Mouse (Mus musculus): ENCODE measurements at regions not wholly inside any gene's neighbourhood (a gene's known extent, or its start where the extent isn't known, plus 50 kb on each side); places are given as distances from the start of the nearest gene placed in this dataset.

DNA sequence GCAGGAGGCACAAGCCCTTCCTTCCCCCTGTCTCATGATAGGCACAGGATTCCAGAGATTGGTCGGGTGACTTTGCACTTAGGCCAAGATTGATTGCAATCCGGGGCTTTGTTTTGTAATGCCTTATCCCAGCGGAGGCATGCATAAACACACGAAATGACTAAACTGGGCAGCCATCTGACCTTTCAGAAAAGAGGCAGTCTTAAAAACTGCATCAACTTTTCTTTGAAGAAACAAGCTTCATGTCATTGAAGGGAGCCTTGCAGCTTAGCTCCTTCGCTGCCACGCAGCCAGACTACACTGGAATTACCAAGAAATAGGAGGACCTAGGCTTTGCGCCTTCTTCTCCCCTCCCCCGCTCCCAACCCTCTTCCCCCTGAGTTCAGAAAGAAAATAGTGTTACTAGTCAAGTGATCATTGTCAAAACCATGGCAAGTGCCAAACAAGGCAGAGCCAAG, 67.7 kb upstream of the BC052040 start:
- DNase-seq (ENCODE audit: extremely low spot score): peak; percentile 74

- peak; percentile 72 for DNase-seq (ENCODE audit: extremely low spot score)
These were observed 66.6 kb upstream of the BC052040 start for GRCm38 (mm10) chr2:115514831-115515428.

DNA sequence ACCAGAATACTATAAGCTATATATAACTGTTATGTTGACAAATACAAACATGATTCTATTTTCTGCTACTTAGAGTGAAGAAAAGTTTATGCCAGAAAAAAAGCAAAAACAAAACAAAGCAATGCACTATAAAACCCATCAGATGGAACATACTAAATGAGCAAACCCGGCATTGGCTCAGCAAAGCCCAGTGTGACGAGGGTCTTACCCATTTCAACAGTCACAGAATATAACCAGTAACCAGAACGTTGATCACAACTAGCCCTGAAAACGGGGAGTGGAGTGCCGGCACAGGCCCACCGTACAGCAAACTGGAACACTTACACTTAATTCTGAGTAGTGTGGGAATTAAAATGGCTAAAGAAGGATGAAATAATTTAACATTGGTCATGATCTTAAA, 66.0 kb upstream of the BC052040 start:
- no peak for DNase-seq (ENCODE audit: extremely low spot score)

DNA sequence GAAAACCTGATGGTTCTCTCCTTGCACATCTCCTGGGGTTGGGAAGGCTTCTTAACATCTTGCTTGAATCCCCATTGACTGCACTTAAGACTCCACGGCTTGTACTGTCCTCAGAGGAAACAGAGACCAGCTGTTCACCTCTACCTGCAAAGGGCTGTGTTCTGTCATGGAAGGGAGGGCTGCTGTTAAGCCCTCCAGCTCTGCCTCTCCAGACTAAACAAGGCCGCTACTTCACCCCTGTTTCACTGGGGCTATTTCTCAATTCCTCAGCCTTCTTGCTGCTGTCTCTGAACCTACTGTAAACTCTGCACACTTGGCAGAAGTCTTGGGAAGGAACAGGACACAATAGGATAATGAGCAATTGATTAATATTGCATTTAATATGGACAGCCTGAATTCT, 64.7 kb upstream of the BC052040 start:
- DNase-seq (ENCODE audit: extremely low spot score): no peak

DNA sequence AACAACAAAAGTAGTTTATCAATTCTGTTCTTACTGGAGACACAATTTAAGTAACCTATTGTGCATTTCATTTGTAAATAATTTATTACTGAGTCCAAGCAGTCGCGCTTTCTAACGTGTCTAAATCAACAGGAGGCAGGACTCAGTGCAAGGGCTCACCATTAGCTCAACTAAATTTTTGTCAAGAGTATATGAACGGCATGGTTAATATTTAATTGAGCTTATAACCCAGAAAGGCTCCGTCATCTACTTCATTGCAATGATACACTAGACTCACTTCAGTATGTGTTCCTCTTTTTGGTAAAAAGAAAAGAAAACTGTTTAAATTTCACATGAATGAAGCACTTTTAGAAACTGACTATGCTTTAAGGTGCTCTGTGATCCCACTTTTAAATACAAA, 61.5 kb upstream of the BC052040 start:
- no peak for DNase-seq (ENCODE audit: extremely low spot score)

DNA sequence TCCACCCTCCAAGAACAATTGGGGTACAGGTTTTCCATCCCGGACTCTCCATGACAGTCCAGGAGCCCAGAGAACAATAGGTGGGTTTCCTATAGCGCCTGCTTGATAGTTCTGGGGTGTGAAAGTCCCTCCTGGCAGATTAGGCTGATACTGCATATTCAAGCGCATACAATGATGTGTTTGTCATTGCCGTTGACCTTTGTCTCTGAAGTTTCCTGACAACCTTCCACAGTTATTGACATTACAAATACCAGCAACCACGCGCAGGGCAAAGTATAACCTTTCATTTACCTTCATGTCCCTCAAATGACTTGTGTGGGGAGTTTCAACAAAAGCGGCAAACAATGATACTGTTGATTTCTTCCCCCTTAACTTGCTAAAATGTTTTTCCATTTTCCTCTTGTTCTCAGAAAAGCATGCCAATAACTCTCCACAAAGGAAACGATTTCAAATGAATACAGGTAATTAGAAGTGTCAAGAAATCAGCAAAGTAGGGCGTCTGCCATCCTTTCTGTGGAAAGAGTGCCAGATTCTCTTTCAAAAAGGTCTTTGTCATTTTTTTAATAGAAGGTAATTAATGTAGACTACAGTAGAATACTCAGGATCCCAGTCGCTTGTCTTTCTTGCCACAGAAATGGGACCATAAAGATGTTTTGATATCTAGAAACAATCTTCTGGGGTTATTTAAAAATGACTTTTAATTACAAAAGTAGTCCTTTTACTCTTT, 60.9 kb upstream of the BC052040 start:
- DNase-seq (ENCODE audit: extremely low spot score): no peak

- no peak for DNase-seq (ENCODE audit: extremely low spot score)
These were observed 51.6 kb upstream of the BC052040 start for GRCm38 (mm10) chr2:115529878-115530277.
